Mouse (Mus musculus): ENCODE results near the gene Htr2b. TPM values are rescaled to one million over a fixed set of nuclear protein-coding genes. Genes with fewer than 3 reads are reported as not detected.

Gene Htr2b
- total and polyA plus RNA-seq, 3 experiments: 0.47 TPM; not detected in 2

GRCm38 (mm10) chr1:86143165-86143564 lies 31.4 kb upstream of the Htr2b start:
- TF ChIP-seq ZNF384 (IDR thresholded peaks at IDR 0.05; ENCODE audit: low read depth, low read length) (no peak), MYC (IDR thresholded peaks at IDR 0.05; ENCODE audit: low read depth, low read length) (no peak), RCOR1 (conservative IDR thresholded peaks at IDR 0.05; ENCODE audit: low read depth, low read length) (no peak), NRF1 (IDR thresholded peaks at IDR 0.05; ENCODE audit: low read depth, low read length) (no peak), USF1 (IDR thresholded peaks at IDR 0.05; ENCODE audit: low read depth, low read length) (no peak), ZKSCAN1 (IDR thresholded peaks at IDR 0.05; ENCODE audit: borderline replicate concordance, low read depth, low read length) (no peak), SIN3A (IDR thresholded peaks at IDR 0.05; ENCODE audit: low read length) (no peak), ZMIZ1 (IDR thresholded peaks at IDR 0.05; ENCODE audit: low read depth, low read length) (no peak), MAFK (IDR thresholded peaks at IDR 0.05; ENCODE audit: insufficient replicate concordance, low read length) (no peak)
- Histone ChIP-seq H3K4me1 (ENCODE audit: control insufficient read depth in 1 of 2, insufficient read depth in 2 of 2) (0 out of 4 replicates have a peak, but pooled peaks cover 0 to 6% of the 10 kb centered on the region in 2 experiments), H3K4me3 (replicated peaks in 1 of 3; ENCODE audit: low read depth in 2 of 3, low read length in 2 of 3, poor library complexity in 1 of 3) (no peak overlapping the region), H3K9me3 (replicated peaks; ENCODE audit: low read length) (no peaks in the 10 kb centered on the region), H3K36me3 (replicated peaks in 1 of 2; ENCODE audit: control insufficient read depth in 1 of 2, insufficient read depth in 1 of 2, low read length in 1 of 2) (peaks cover 9 to 32% of the 10 kb centered on the region in 2 experiments), H3K27me3 (replicated peaks) (no peaks in the 10 kb centered on the region), H3K4me2 (ENCODE audit: insufficient read depth, low read depth, poor library complexity, severe bottlenecking) (no peak overlapping the region), H3K79me2 (replicated peaks; ENCODE audit: control insufficient read depth, extremely low read depth, insufficient read depth, poor library complexity, severe bottlenecking) (no peaks in the 10 kb centered on the region), H3K27ac (ENCODE audit: insufficient read depth, low read depth) (no peak overlapping the region), H3K9ac (ENCODE audit: insufficient read depth, low read depth) (no peak overlapping the region)
- dilution Hi-C loops (cut with MboI; ENCODE audit: extremely low pct_ligation_motif_present, extremely low pct_unique_long_range_greater_than_20kb, low sequenced_read_pairs): no loop called here
- in situ Hi-C loops (cut with MboI; ENCODE audit: low pct_ligation_motif_present, low pct_unique_long_range_greater_than_20kb, low sequenced_read_pairs): no loop called here
- no peak for DNase-seq (ENCODE audit: extremely low read depth)

DNA sequence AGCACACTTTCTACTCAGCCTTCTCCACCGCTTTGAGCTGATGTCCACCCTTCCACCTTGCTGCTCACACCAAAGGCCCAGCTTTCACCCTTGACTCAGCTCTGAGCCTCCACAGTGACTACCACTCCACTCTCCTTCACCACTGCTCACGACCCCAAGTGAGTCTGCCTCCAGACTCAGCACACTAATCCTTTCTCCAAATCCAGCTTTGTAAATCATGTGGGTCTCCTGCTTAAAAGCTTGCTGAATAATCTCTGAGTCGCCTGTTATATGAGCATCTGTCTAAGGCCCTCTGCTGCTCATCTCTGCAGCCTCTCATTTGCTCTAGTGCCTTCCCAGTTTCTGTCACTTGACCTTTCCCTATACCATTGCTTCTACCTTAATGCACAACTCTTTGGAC lies 29.3 kb upstream of the Htr2b start:
- Histone ChIP-seq H3K27me3 (replicated peaks) (no peaks in the 10 kb centered on the region), H3K9ac (ENCODE audit: insufficient read depth, low read depth) (no peak overlapping the region), H3K79me2 (replicated peaks; ENCODE audit: control insufficient read depth, extremely low read depth, insufficient read depth, poor library complexity, severe bottlenecking) (no peaks in the 10 kb centered on the region), H3K9me3 (replicated peaks; ENCODE audit: low read length) (no peaks in the 10 kb centered on the region), H3K27ac (ENCODE audit: insufficient read depth, low read depth) (no peak overlapping the region), H3K4me1 (ENCODE audit: control insufficient read depth in 1 of 2, insufficient read depth in 2 of 2) (0 out of 4 replicates have a peak, but pooled peaks cover 0 to 6% of the 10 kb centered on the region in 2 experiments), H3K4me3 (replicated peaks in 1 of 3; ENCODE audit: low read depth in 2 of 3, low read length in 2 of 3, poor library complexity in 1 of 3) (no peak overlapping the region), H3K36me3 (replicated peaks in 1 of 2; ENCODE audit: control insufficient read depth in 1 of 2, insufficient read depth in 1 of 2, low read length in 1 of 2) (peaks cover 26 to 49% of the 10 kb centered on the region in 2 experiments), H3K4me2 (ENCODE audit: insufficient read depth, low read depth, poor library complexity, severe bottlenecking) (no peak overlapping the region)
- DNase-seq (ENCODE audit: extremely low read depth): no peak
- dilution Hi-C loops (cut with MboI; ENCODE audit: extremely low pct_ligation_motif_present, extremely low pct_unique_long_range_greater_than_20kb, low sequenced_read_pairs) (no loop called here), in situ Hi-C loops (cut with MboI; ENCODE audit: low pct_ligation_motif_present, low pct_unique_long_range_greater_than_20kb, low sequenced_read_pairs) (no loop called here)
- TF ChIP-seq ZNF384 (IDR thresholded peaks at IDR 0.05; ENCODE audit: low read depth, low read length): no peak
- no peak for TF ChIP-seq UBTF (IDR thresholded peaks at IDR 0.05; ENCODE audit: low read depth, low read length)
- no peak for TF ChIP-seq MXI1 (IDR thresholded peaks at IDR 0.05; ENCODE audit: low read depth, low read length)
- no peak for TF ChIP-seq ELF1 (IDR thresholded peaks at IDR 0.05; ENCODE audit: low read depth, low read length)
- no peak for TF ChIP-seq IRF4 (IDR thresholded peaks at IDR 0.05; ENCODE audit: low read depth, low read length)
- TF ChIP-seq JUND (conservative IDR thresholded peaks at IDR 0.05; ENCODE audit: low read depth, low read length): no peak
- no peak for TF ChIP-seq NRF1 (IDR thresholded peaks at IDR 0.05; ENCODE audit: low read depth, low read length)
- no peak for TF ChIP-seq USF2 (conservative IDR thresholded peaks at IDR 0.05; ENCODE audit: low read depth, low read length)
- TF ChIP-seq RCOR1 (conservative IDR thresholded peaks at IDR 0.05; ENCODE audit: low read depth, low read length): no peak
- TF ChIP-seq PAX5 (IDR thresholded peaks at IDR 0.05; ENCODE audit: low read length): no peak
- TF ChIP-seq MAZ (IDR thresholded peaks at IDR 0.05; ENCODE audit: low read depth, low read length): no peak
- no peak for TF ChIP-seq ZMIZ1 (IDR thresholded peaks at IDR 0.05; ENCODE audit: low read depth, low read length)
